Mouse (Mus musculus): ENCODE measurements around the gene Slc35f4. TPM values are rescaled to one million over a fixed set of nuclear protein-coding genes. Genes with fewer than 3 reads are reported as not detected.
A peak's percentile ranks its signal among the peaks of the same experiment; 100 is the strongest.

Gene Slc35f4
- polyA plus RNA-seq, 1 experiment = 5.5 TPM

GRCm38 (mm10) chr14:49495192-49495591, 30.7 kb downstream of the Slc35f4 start:
- Histone ChIP-seq H3K4me3 (replicated peaks; ENCODE audit: insufficient read depth, low read depth, low read length) (no peak overlapping the region), H3K27ac (ENCODE audit: insufficient read depth, low read length) (no peak overlapping the region), H3K27me3 (ENCODE audit: control insufficient read depth, insufficient read depth, low read length) (no peaks in the 10 kb centered on the region), H3K4me1 (ENCODE audit: control insufficient read depth, insufficient read depth, low read length) (peaks cover 2% of the 10 kb centered on the region; the same call in 1 of the 2 replicates)
- WGBS = 90% methylated on average over 1 of the region's 1 CpGs
- TF ChIP-seq CTCF (IDR thresholded peaks at IDR 0.05; ENCODE audit: borderline replicate concordance, insufficient read depth, low read depth, low read length) (no peak), POLR2A (IDR thresholded peaks at IDR 0.05; ENCODE audit: borderline replicate concordance, insufficient read depth, low read length) (no peak)
- no peak for DNase-seq

- Histone ChIP-seq H3K27me3 (ENCODE audit: control insufficient read depth, insufficient read depth, low read length) (no peaks in the 10 kb centered on the region), H3K4me1 (ENCODE audit: control insufficient read depth, insufficient read depth, low read length) (peaks cover 2% of the 10 kb centered on the region; the same call in 1 of the 2 replicates), H3K4me3 (replicated peaks; ENCODE audit: insufficient read depth, low read depth, low read length) (no peak overlapping the region), H3K27ac (ENCODE audit: insufficient read depth, low read length) (no peak overlapping the region)
- 5% methylated on average over 1 of the region's 1 CpGs for WGBS
- TF ChIP-seq CTCF (IDR thresholded peaks at IDR 0.05; ENCODE audit: borderline replicate concordance, insufficient read depth, low read depth, low read length) = no peak
- no peak for TF ChIP-seq POLR2A (IDR thresholded peaks at IDR 0.05; ENCODE audit: borderline replicate concordance, insufficient read depth, low read length)
- DNase-seq = peak; percentile 70 to 92
These were observed 32.1 kb downstream of the Slc35f4 start for GRCm38 (mm10) chr14:49493793-49494192.

GRCm38 (mm10) chr14:49492506-49492905, 33.3 kb downstream of the Slc35f4 start:
- Histone ChIP-seq H3K4me3 (replicated peaks; ENCODE audit: insufficient read depth, low read depth, low read length) (no peak overlapping the region), H3K4me1 (ENCODE audit: control insufficient read depth, insufficient read depth, low read length) (peaks cover 2% of the 10 kb centered on the region; the same call in 1 of the 2 replicates), H3K27me3 (ENCODE audit: control insufficient read depth, insufficient read depth, low read length) (no peaks in the 10 kb centered on the region), H3K27ac (ENCODE audit: insufficient read depth, low read length) (no peak overlapping the region)
- no peak for TF ChIP-seq POLR2A (IDR thresholded peaks at IDR 0.05; ENCODE audit: borderline replicate concordance, insufficient read depth, low read length)
- TF ChIP-seq CTCF (IDR thresholded peaks at IDR 0.05; ENCODE audit: borderline replicate concordance, insufficient read depth, low read depth, low read length) = no peak
- DNase-seq = peak in 1 of 2 experiments; percentile 5
- WGBS = 90% methylated on average over 3 of the region's 3 CpGs

- Histone ChIP-seq H3K27me3 (ENCODE audit: control insufficient read depth, insufficient read depth, low read length) (no peaks in the 10 kb centered on the region), H3K4me3 (replicated peaks; ENCODE audit: insufficient read depth, low read depth, low read length) (no peak overlapping the region), H3K4me1 (ENCODE audit: control insufficient read depth, insufficient read depth, low read length) (no peaks in the 10 kb centered on the region), H3K27ac (ENCODE audit: insufficient read depth, low read length) (no peak overlapping the region)
- TF ChIP-seq POLR2A (IDR thresholded peaks at IDR 0.05; ENCODE audit: borderline replicate concordance, insufficient read depth, low read length) (no peak), CTCF (IDR thresholded peaks at IDR 0.05; ENCODE audit: borderline replicate concordance, insufficient read depth, low read depth, low read length) (no peak)
- WGBS = 72% methylated on average over 2 of the region's 2 CpGs
- DNase-seq = no peak
These were observed 49.2 kb downstream of the Slc35f4 start for GRCm38 (mm10) chr14:49476602-49477001.

- WGBS = 78% methylated on average over 2 of the region's 2 CpGs
- Histone ChIP-seq H3K27me3 (ENCODE audit: control insufficient read depth, insufficient read depth, low read length) (no peaks in the 10 kb centered on the region), H3K27ac (ENCODE audit: insufficient read depth, low read length) (no peak overlapping the region), H3K4me3 (replicated peaks; ENCODE audit: insufficient read depth, low read depth, low read length) (no peak overlapping the region), H3K4me1 (ENCODE audit: control insufficient read depth, insufficient read depth, low read length) (no peaks in the 10 kb centered on the region)
- no peak for DNase-seq
- TF ChIP-seq CTCF (IDR thresholded peaks at IDR 0.05; ENCODE audit: borderline replicate concordance, insufficient read depth, low read depth, low read length) (no peak), POLR2A (IDR thresholded peaks at IDR 0.05; ENCODE audit: borderline replicate concordance, insufficient read depth, low read length) (no peak)
These were observed 64.1 kb downstream of the Slc35f4 start for GRCm38 (mm10) chr14:49461761-49462160.

- Histone ChIP-seq H3K27me3 (ENCODE audit: control insufficient read depth, insufficient read depth, low read length) (no peaks in the 10 kb centered on the region), H3K4me1 (ENCODE audit: control insufficient read depth, insufficient read depth, low read length) (no peaks in the 10 kb centered on the region), H3K4me3 (replicated peaks; ENCODE audit: insufficient read depth, low read depth, low read length) (no peak overlapping the region), H3K27ac (ENCODE audit: insufficient read depth, low read length) (no peak overlapping the region)
- DNase-seq = no peak
- TF ChIP-seq POLR2A (IDR thresholded peaks at IDR 0.05; ENCODE audit: borderline replicate concordance, insufficient read depth, low read length) (no peak), CTCF (IDR thresholded peaks at IDR 0.05; ENCODE audit: borderline replicate concordance, insufficient read depth, low read depth, low read length) (no peak)
- WGBS = 64% methylated on average over 3 of the region's 3 CpGs
These were observed 65.0 kb downstream of the Slc35f4 start for GRCm38 (mm10) chr14:49460799-49461198.

- TF ChIP-seq CTCF (IDR thresholded peaks at IDR 0.05; ENCODE audit: borderline replicate concordance, insufficient read depth, low read depth, low read length) (no peak), POLR2A (IDR thresholded peaks at IDR 0.05; ENCODE audit: borderline replicate concordance, insufficient read depth, low read length) (no peak)
- no peak overlapping the region for H3K27ac ChIP-seq (ENCODE audit: insufficient read depth, low read length)
- H3K4me3 ChIP-seq (replicated peaks; ENCODE audit: insufficient read depth, low read depth, low read length) = no peak overlapping the region
- DNase-seq = no peak
- WGBS = 91% methylated on average over 6 of the region's 6 CpGs
- no peaks in the 10 kb centered on the region for H3K4me1 ChIP-seq (ENCODE audit: control insufficient read depth, insufficient read depth, low read length)
- no peaks in the 10 kb centered on the region for H3K27me3 ChIP-seq (ENCODE audit: control insufficient read depth, insufficient read depth, low read length)
These were observed 71.4 kb downstream of the Slc35f4 start for GRCm38 (mm10) chr14:49454283-49454914.

- WGBS = 19% methylated on average over 3 of the region's 3 CpGs
- Histone ChIP-seq H3K4me3 (replicated peaks; ENCODE audit: insufficient read depth, low read depth, low read length) (no peak overlapping the region), H3K27me3 (ENCODE audit: control insufficient read depth, insufficient read depth, low read length) (no peaks in the 10 kb centered on the region), H3K27ac (ENCODE audit: insufficient read depth, low read length) (no peak overlapping the region), H3K4me1 (ENCODE audit: control insufficient read depth, insufficient read depth, low read length) (no peaks in the 10 kb centered on the region)
- DNase-seq = peak; percentile 8 to 11
- TF ChIP-seq CTCF (IDR thresholded peaks at IDR 0.05; ENCODE audit: borderline replicate concordance, insufficient read depth, low read depth, low read length) = no peak
- no peak for TF ChIP-seq POLR2A (IDR thresholded peaks at IDR 0.05; ENCODE audit: borderline replicate concordance, insufficient read depth, low read length)
These were observed 72.1 kb downstream of the Slc35f4 start for GRCm38 (mm10) chr14:49453782-49454181.
